Mouse (Mus musculus) heart, postnatal 0 days (tissue): ENCODE results near the gene Gm14409. TPM values are rescaled to one million over a fixed set of nuclear protein-coding genes. Genes with fewer than 3 reads are reported as not detected.

Source experiments
- polyA plus RNA-seq: library from polyadenylated mRNA; unstranded; fragments of >200 nt; fragmentation: Nextera tagmentation; extraction: Ambion mirVana; gene quantifications from 2 replicates; pipeline ENCODE4 v1.2.1, GENCODE M21; 2015
- total RNA-seq: library from RNA; depleted of rRNA; stranded (reverse); fragments of >200 nt; gene quantifications from 2 replicates; pipeline ENCODE4 v1.2.3, GENCODE M21; 2014; ENCODE audit warnings: low replicate concordance; rRNA removed

The Gm14409 gene
- total and polyA plus RNA-seq, 2 experiments from 2014 or later: not detected

Other genes starting within 250 kb of the Gm14409 start
- gene Gm14401, start 192.7 kb downstream of the Gm14409 start, total RNA-seq: not detected in 2 replicates
- gene Gm14401, start 192.7 kb downstream of the Gm14409 start, polyA plus RNA-seq: 0.15 TPM in 1 of 2 replicates, not detected in the other
- 23.5 and 26.4 TPM in 2 replicates for gene Gm14410, start 60.6 kb downstream of the Gm14409 start, total RNA-seq
- 12.3 and 14.9 TPM in 2 replicates for gene Gm14410, start 60.6 kb downstream of the Gm14409 start, polyA plus RNA-seq
- gene Gm14412, start 57.3 kb upstream of the Gm14409 start, total RNA-seq: not detected in 2 replicates
- 0.22 and 0.26 TPM in 2 replicates for gene Gm14412, start 57.3 kb upstream of the Gm14409 start, polyA plus RNA-seq
- gene Gm14418, start 131.3 kb upstream of the Gm14409 start, total RNA-seq: 0.53 and 0.89 TPM in 2 replicates
- 3.7 and 5.7 TPM in 2 replicates for gene Gm14418, start 131.3 kb upstream of the Gm14409 start, polyA plus RNA-seq
- gene Zfp970, start 197.7 kb upstream of the Gm14409 start, total RNA-seq: 11.9 TPM in 2 replicates
- gene Zfp970, start 197.7 kb upstream of the Gm14409 start, polyA plus RNA-seq: 8.3 and 9.1 TPM in 2 replicates
- gene Gm14403, start 231.2 kb upstream of the Gm14409 start, total RNA-seq: 0.66 and 2.0 TPM in 2 replicates
- 6.0 and 6.1 TPM in 2 replicates for gene Gm14403, start 231.2 kb upstream of the Gm14409 start, polyA plus RNA-seq